ENCODE assay signal across 9 mouse cellular contexts in genomic region chr10:67458447-67459272, GRCm38 (mm10).
DNase-seq lines count a peak whose midpoint lies in the region; ATAC-seq lines count a peak whose summit lies in the region.
"Had no signal": no experiment of that assay in that cellular context is flagged by ENCODE, and none has a peak within 500 bp of the region (broad histone marks: within the 10 kb centered on the region; RNA-seq: fewer than 3 reads in every experiment).

No protein-coding gene starts in this region.

- H3K4me2 ChIP-seq in limb, embryonic 11.5 days (ENCODE audit: low read depth, severe bottlenecking) = no peak overlapping the region
- H3K4me2 ChIP-seq in embryonic facial prominence, embryonic 13.5 days = peak overlapping the region; percentile 45
- peak overlapping the region; percentile 35 for H3K4me2 ChIP-seq in limb, embryonic 13.5 days (replicated peaks)

- H3K27ac ChIP-seq in limb, embryonic 11.5 days (replicated peaks; ENCODE audit: low read depth, low read length) = 0 out of 2 replicates have a peak overlapping the region, but pooled peaks have one; percentile 36
- H3K27ac ChIP-seq in limb, embryonic 10.5 days = no peak overlapping the region; the same call in 1 of the 2 replicates
- H3K27ac ChIP-seq in embryonic facial prominence, embryonic 13.5 days = no peak overlapping the region
- H3K27ac ChIP-seq in limb, embryonic 13.5 days = no peak overlapping the region

- no peaks in the 10 kb centered on the region for H3K36me3 ChIP-seq in limb, embryonic 11.5 days (ENCODE audit: control insufficient read depth, insufficient read depth, low read length)
- no peaks in the 10 kb centered on the region for H3K36me3 ChIP-seq in limb, embryonic 10.5 days
- no peaks in the 10 kb centered on the region for H3K36me3 ChIP-seq in embryonic facial prominence, embryonic 13.5 days
- no peaks in the 10 kb centered on the region for H3K36me3 ChIP-seq in limb, embryonic 13.5 days

- no peak for ATAC-seq in limb, embryonic 11.5 days (ENCODE audit: insufficient number of reproducible peaks, low FRiP score, low TSS enrichment, low read depth)
- ATAC-seq in embryonic facial prominence, embryonic 13.5 days (ENCODE audit: insufficient number of reproducible peaks, insufficient read depth, low FRiP score, low TSS enrichment, low read depth) = no peak
- no peak; the same call in 1 of the 2 replicates for ATAC-seq in limb, embryonic 13.5 days (ENCODE audit: low FRiP score, low read depth)
- no peak for ATAC-seq in monocyte, adult 5-6 weeks (replicated peaks; ENCODE audit: insufficient number of reproducible peaks, low FRiP score, low TSS enrichment, poor library complexity, severe bottlenecking)

- H3K27me3 ChIP-seq in limb, embryonic 11.5 days (ENCODE audit: control insufficient read depth, insufficient read depth, low read length) = no peaks in the 10 kb centered on the region
- no peaks in the 10 kb centered on the region; the same call in 1 of the 2 replicates for H3K27me3 ChIP-seq in limb, embryonic 10.5 days (ENCODE audit: low read depth, poor library complexity, severe bottlenecking)
- no peaks in the 10 kb centered on the region for H3K27me3 ChIP-seq in embryonic facial prominence, embryonic 13.5 days
- no peaks in the 10 kb centered on the region for H3K27me3 ChIP-seq in limb, embryonic 13.5 days

- 40% methylated on average over 22 of the region's 22 CpGs for WGBS in limb, embryonic 11.5 days
- 41% methylated on average over 22 of the region's 22 CpGs for WGBS in limb, embryonic 10.5 days
- 25% methylated on average over 22 of the region's 22 CpGs for WGBS in embryonic facial prominence, embryonic 13.5 days
- 39% methylated on average over 22 of the region's 22 CpGs for WGBS in limb, embryonic 13.5 days

- no peak overlapping the region for H3K4me3 ChIP-seq in limb, embryonic 11.5 days (ENCODE audit: low read depth, low read length)
- no peak overlapping the region for H3K4me3 ChIP-seq in limb, embryonic 10.5 days
- H3K4me3 ChIP-seq in embryonic facial prominence, embryonic 13.5 days = peak overlapping the region; percentile 12; the same call in 1 of the 2 replicates
- no peak overlapping the region for H3K4me3 ChIP-seq in limb, embryonic 13.5 days

- H3K9me3 ChIP-seq in limb, embryonic 11.5 days (ENCODE audit: control insufficient read depth, low read length) = 0 out of 2 replicates have a peak, but pooled peaks cover 3% of the 10 kb centered on the region
- no peaks in the 10 kb centered on the region for H3K9me3 ChIP-seq in limb, embryonic 10.5 days (replicated peaks)
- H3K9me3 ChIP-seq in embryonic facial prominence, embryonic 13.5 days = no peaks in the 10 kb centered on the region
- no peaks in the 10 kb centered on the region for H3K9me3 ChIP-seq in limb, embryonic 13.5 days

- H3K9ac ChIP-seq in limb, embryonic 11.5 days (ENCODE audit: low read length) = no peak overlapping the region
- no peak overlapping the region for H3K9ac ChIP-seq in embryonic facial prominence, embryonic 13.5 days
- H3K9ac ChIP-seq in limb, embryonic 13.5 days = no peak overlapping the region

- H3K4me1 ChIP-seq in limb, embryonic 11.5 days (ENCODE audit: control insufficient read depth, insufficient read depth, low read length) = 0 out of 2 replicates have a peak, but pooled peaks cover 2% of the 10 kb centered on the region
- peaks cover 5% of the 10 kb centered on the region for H3K4me1 ChIP-seq in limb, embryonic 10.5 days
- H3K4me1 ChIP-seq in embryonic facial prominence, embryonic 13.5 days = peaks cover 5% of the 10 kb centered on the region; the same call in 1 of the 2 replicates
- 0 out of 2 replicates have a peak, but pooled peaks cover 4% of the 10 kb centered on the region for H3K4me1 ChIP-seq in limb, embryonic 13.5 days

- peak; percentile 51 for DNase-seq in limb, embryonic 11.5 days (ENCODE audit: low spot score)
- DNase-seq in limb, embryonic 10.5 days (ENCODE audit: low spot score) = no peak
- peak; percentile 91 for DNase-seq in ES-CJ7 (ENCODE audit: low read depth, low spot score)
- DNase-seq in cerebellum, postnatal 10 days = no peak
- DNase-seq in frontal cortex, postnatal 36 days (ENCODE audit: low spot score in 2 of 2) = no peak
- DNase-seq: adrenal gland, postnatal 10 days had no signal

Comparison
In these comparisons a context has a peak if more than half of its experiments do, and no peak if none do; other contexts are left out.
1. DNase-seq: peak in limb, embryonic 11.5 days (single experiment) and ES-CJ7 (single experiment); none in limb, embryonic 10.5 days (single experiment), cerebellum, postnatal 10 days (0 of 2) and frontal cortex, postnatal 36 days (0 of 2).